Mouse (Mus musculus) lung, embryonic 14.5 days (tissue): ENCODE measurements around the gene Gimap5. TPM values are rescaled to one million over a fixed set of nuclear protein-coding genes. Genes with fewer than 3 reads are reported as not detected.

Experiments used
- ATAC-seq: fragments of 200-750 bp; cut with Nextera tagmentation; 2 replicates; pipeline ENCODE4 v1.8.0; 2017; ENCODE audit warnings: mild to moderate bottlenecking, moderate TSS enrichment, moderate library complexity; ENCODE audit not compliant: insufficient read depth
- DNase-seq: peaks from one replicate; pipeline ENCODE4 v3.0.0-alpha.2; 2015
- H3K27ac ChIP-seq: fragments of 300-500 bp; sonication (generic); 2 replicates; pipeline ENCODE4 v1.5.1; 2014; ENCODE audit warnings: low read depth, mild to moderate bottlenecking, moderate library complexity
- H3K27me3 ChIP-seq: fragments of 300-500 bp; sonication (generic); 2 replicates; pipeline ENCODE4 v1.6.1; 2014; ENCODE audit warnings: low read length, control low read depth; ENCODE audit not compliant: insufficient read depth
- H3K36me3 ChIP-seq: fragments of 300-500 bp; sonication (generic); 2 replicates; pipeline ENCODE4 v1.6.1; 2014; ENCODE audit warnings: control low read depth; ENCODE audit not compliant: insufficient read depth
- H3K4me1 ChIP-seq: fragments of 300-500 bp; sonication (generic); 2 replicates; pipeline ENCODE4 v1.6.1; 2014; ENCODE audit warnings: antibody characterized with exemption, control low read depth; ENCODE audit not compliant: insufficient read depth
- H3K4me2 ChIP-seq: fragments of 300-500 bp; sonication (generic); 2 replicates; pipeline ENCODE4 v1.6.1; 2014; ENCODE audit warnings: mild to moderate bottlenecking
- H3K4me3 ChIP-seq: fragments of 300-500 bp; sonication (generic); 2 replicates; pipeline ENCODE4 v1.5.1; 2014; ENCODE audit warnings: low read depth, low read length
- H3K9ac ChIP-seq: fragments of 300-500 bp; sonication (generic); 2 replicates; pipeline ENCODE4 v1.6.1; 2014
- H3K9me3 ChIP-seq: fragments of 300-500 bp; sonication (generic); 2 replicates; pipeline ENCODE4 v1.6.1; 2016; ENCODE audit warnings: low read depth, low read length, control low read depth
- CTCF ChIP-seq: IDR thresholded peaks from 2 replicates; pipeline ENCODE4 v1.5.1; 2016; ENCODE audit warnings: antibody characterized with exemption, low read depth
- WGBS: fragments of 180-500 bp; shearing (Covaris S2); extraction: QIAGEN DNeasy Blood & Tissue Kit; methylation state at CpG from one replicate; pipeline ENCODE4 v1.1.7; 2014; 5-methylcytosine and 5-hydroxymethylcytosine counted together
- polyA plus RNA-seq: library from polyadenylated mRNA; unstranded; fragments of >200 nt; fragmentation: Nextera tagmentation; extraction: Ambion mirVana; gene quantifications from 2 replicates; pipeline ENCODE4 v1.2.1, GENCODE M21; 2014

The Gimap5 gene
- 20.7 and 21.7 TPM in 2 replicates for polyA plus RNA-seq

DNA sequence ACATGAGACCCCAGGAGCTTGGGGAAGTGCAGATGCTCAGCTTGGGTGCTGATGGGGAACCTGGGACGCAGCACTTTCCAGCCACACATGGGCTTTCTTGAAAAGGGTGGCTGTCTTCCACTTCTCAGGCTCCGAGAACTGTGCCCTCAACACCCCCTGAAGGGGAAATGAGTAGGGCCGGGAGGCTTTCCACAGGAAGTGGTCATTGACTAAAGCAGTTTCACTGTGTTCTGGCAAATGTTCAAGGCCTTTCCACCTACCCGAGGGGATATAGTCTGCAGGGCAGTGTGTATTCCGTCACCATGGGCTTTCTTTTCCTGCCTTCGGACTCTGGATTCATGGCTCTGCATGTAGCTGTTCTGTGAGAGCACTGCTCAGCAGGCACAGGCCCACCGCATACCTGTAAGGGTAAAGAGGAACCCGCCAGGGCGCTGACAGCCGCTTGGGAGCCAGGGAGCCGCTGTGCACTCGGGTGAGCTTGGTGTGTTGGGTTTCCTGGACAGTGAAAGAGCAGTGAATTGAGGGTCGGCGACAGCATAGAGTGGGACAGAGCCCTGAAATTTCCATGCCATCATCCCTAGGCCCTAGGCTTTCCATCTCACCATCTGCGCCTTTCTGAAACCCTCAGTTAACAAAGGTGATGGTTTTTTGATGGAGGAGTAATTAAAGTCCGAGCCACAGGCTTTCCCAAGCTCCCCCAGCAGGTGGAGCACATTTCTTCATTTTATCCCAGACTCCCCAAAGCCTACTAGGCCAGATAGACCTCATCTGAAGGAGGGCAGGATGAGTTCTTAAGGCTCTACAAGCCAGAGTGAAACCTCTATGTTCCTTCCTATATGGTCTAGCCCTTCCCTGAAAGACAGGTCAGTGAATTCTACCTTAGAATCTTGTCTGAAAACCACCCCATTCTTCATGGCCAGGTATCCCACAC is at the start of gene Gimap5:
TSS of gene Gimap5 (plus strand) at position 239 of the 931 bp plus-strand sequence.
- Histone ChIP-seq H3K4me3 (peak within 1 kb of the TSS; percentile 24), H3K9me3 (no peaks in the 10 kb centered on the region), H3K27me3 (peaks cover 15% of the 10 kb centered on the region), H3K36me3 (no peaks in the 10 kb centered on the region), H3K9ac (peak within 1 kb of the TSS; percentile 22; the same call in 1 of the 2 replicates), H3K4me2 (peak within 1 kb of the TSS; percentile 48), H3K27ac (peak within 1 kb of the TSS; percentile 84), H3K4me1 (peaks cover 17% of the 10 kb centered on the region; the same call in 1 of the 2 replicates)
- ATAC-seq (peak; percentile 57; the same call in 1 of the 2 replicates), DNase-seq (peak; percentile 80)
- TF ChIP-seq CTCF, result peak; percentile 69
- 44% methylated on average over 16 of the region's 16 CpGs for WGBS

DNA sequence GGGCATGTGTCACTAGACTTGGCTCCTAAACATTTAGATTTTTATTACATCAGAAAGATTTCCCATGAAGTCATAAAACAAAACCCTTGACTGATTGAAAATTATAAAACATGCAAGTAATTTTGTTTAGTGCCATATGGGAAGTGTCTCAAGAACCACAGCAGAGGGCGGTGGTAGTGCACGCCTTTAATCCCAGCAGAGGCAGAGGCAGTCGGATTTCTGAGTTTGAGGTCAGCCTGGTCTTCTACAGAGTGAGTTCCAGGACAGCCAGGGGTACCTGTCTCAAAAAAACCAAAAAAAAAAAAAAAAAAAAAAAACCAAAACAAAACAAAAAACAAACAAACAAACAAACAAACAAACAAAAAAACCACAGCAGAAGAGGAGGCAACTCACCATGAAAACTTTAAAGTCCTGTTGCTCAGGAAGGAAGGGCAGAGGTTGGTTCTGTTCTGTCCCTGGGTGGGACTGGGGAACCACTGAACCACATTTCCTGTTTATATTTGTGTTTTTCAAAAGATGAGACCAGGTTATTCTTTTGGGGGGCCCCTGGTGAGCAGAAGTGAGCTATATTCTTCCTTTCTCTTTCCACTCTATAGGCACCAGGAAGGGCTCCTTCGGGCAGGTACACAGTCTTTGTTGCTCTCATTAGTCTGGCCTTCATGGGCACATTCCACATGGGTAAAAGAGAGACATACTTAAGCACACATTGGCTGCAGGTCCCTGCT is 49.0 kb upstream of the Gimap5 start:
- no peaks in the 10 kb centered on the region for H3K4me1 ChIP-seq
- 0 out of 2 replicates have a peak, but pooled peaks cover 2% of the 10 kb centered on the region for H3K36me3 ChIP-seq
- ATAC-seq (no peak), DNase-seq (no peak)
- H3K27ac ChIP-seq, result peak overlapping the region; percentile 13; the same call in 1 of the 2 replicates
- H3K4me3 ChIP-seq, result no peak overlapping the region
- WGBS, result 80% methylated on average over 4 of the region's 4 CpGs
- no peaks in the 10 kb centered on the region for H3K9me3 ChIP-seq
- no peak overlapping the region for H3K9ac ChIP-seq
- no peaks in the 10 kb centered on the region for H3K27me3 ChIP-seq
- TF ChIP-seq CTCF, result no peak
- no peak overlapping the region for H3K4me2 ChIP-seq

DNA sequence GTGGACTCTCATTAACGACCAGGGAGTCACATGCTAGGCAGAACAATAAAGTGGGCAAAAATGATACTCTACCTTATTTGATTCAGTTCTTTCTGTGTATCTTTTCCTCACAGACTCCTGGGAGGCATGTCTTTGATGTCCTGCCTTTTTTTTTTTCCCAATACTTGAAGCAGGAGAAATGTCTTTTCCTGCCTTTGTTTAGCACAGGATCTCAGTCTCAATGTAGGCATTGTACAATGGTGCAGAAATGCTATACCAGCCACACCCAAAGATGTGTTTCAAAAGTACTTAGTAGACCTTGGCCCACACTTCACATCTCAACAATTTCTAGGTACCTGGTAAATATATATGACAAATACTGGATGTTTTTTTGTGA is 48.5 kb upstream of the Gimap5 start:
- Histone ChIP-seq H3K9ac (no peak overlapping the region), H3K4me3 (no peak overlapping the region), H3K9me3 (no peaks in the 10 kb centered on the region), H3K4me2 (no peak overlapping the region), H3K27me3 (no peaks in the 10 kb centered on the region), H3K27ac (peak overlapping the region; percentile 13; the same call in 1 of the 2 replicates), H3K4me1 (no peaks in the 10 kb centered on the region), H3K36me3 (0 out of 2 replicates have a peak, but pooled peaks cover 5% of the 10 kb centered on the region)
- no peak for TF ChIP-seq CTCF
- DNase-seq, result no peak
- no peak for ATAC-seq
- 21% methylated on average over 1 of the region's 1 CpGs for WGBS

GRCm38 (mm10) chr6:48698066-48698856 is 47.7 kb upstream of the Gimap5 start:
- DNase-seq, result no peak
- H3K4me2 ChIP-seq, result no peak overlapping the region
- WGBS, result 76% methylated on average over 7 of the region's 7 CpGs
- H3K36me3 ChIP-seq, result 0 out of 2 replicates have a peak, but pooled peaks cover 5% of the 10 kb centered on the region
- ATAC-seq, result no peak
- H3K9ac ChIP-seq, result no peak overlapping the region
- H3K9me3 ChIP-seq, result no peaks in the 10 kb centered on the region
- no peaks in the 10 kb centered on the region for H3K27me3 ChIP-seq
- no peak for TF ChIP-seq CTCF
- no peak overlapping the region for H3K4me3 ChIP-seq
- no peak overlapping the region for H3K27ac ChIP-seq
- H3K4me1 ChIP-seq, result no peaks in the 10 kb centered on the region

- Histone ChIP-seq H3K4me2 (no peak overlapping the region), H3K9ac (no peak overlapping the region), H3K4me3 (no peak overlapping the region), H3K9me3 (no peaks in the 10 kb centered on the region), H3K27me3 (no peaks in the 10 kb centered on the region), H3K4me1 (no peaks in the 10 kb centered on the region), H3K36me3 (0 out of 2 replicates have a peak, but pooled peaks cover 5% of the 10 kb centered on the region), H3K27ac (no peak overlapping the region)
- WGBS, result 73% methylated on average over 3 of the region's 3 CpGs
- TF ChIP-seq CTCF, result no peak
- DNase-seq, result no peak
- no peak for ATAC-seq
These were observed 47.1 kb upstream of the Gimap5 start for GRCm38 (mm10) chr6:48698888-48699287.

GRCm38 (mm10) chr6:48700251-48701075 is 45.5 kb upstream of the Gimap5 start:
- Histone ChIP-seq H3K27ac (peak overlapping the region; percentile 61), H3K4me3 (no peak overlapping the region), H3K4me2 (no peak overlapping the region), H3K9me3 (no peaks in the 10 kb centered on the region), H3K27me3 (no peaks in the 10 kb centered on the region), H3K4me1 (no peaks in the 10 kb centered on the region), H3K9ac (no peak overlapping the region), H3K36me3 (0 out of 2 replicates have a peak, but pooled peaks cover 5% of the 10 kb centered on the region)
- ATAC-seq (peak; percentile 68; the same call in 1 of the 2 replicates), DNase-seq (peak; percentile 72)
- TF ChIP-seq CTCF, result no peak
- WGBS, result 39% methylated on average over 5 of the region's 5 CpGs
